Mouse (Mus musculus): ENCODE data around the gene Kdm4a. TPM values are rescaled to one million over a fixed set of nuclear protein-coding genes. Genes with fewer than 3 reads are reported as not detected.

Gene Kdm4a
- polyA plus RNA-seq, 1 experiment = 18.7 TPM

- Histone ChIP-seq H3K27me3 (replicated peaks) (no peaks in the 10 kb centered on the region), H3K9me3 (no peaks in the 10 kb centered on the region; the same call in 1 of the 2 replicates), H3K36me3 (replicated peaks; ENCODE audit: low read length) (peaks cover 16% of the 10 kb centered on the region), H3K4me3 (replicated peaks) (no peak overlapping the region), H3K4me1 (peaks cover 22% of the 10 kb centered on the region)
- TF ChIP-seq GATA1 (IDR thresholded peaks at IDR 0.05; ENCODE audit: borderline replicate concordance, low read length) (no peak), FLI1 (IDR thresholded peaks at IDR 0.05; ENCODE audit: low read length) (no peak)
These were observed 56.7 kb downstream of the Kdm4a start for GRCm38 (mm10) chr4:118123030-118123704.

GRCm38 (mm10) chr4:118122078-118122477, 57.8 kb downstream of the Kdm4a start:
- Histone ChIP-seq H3K27me3 (replicated peaks) (no peaks in the 10 kb centered on the region), H3K4me3 (replicated peaks) (no peak overlapping the region), H3K9me3 (peaks cover 8% of the 10 kb centered on the region), H3K4me1 (peaks cover 14% of the 10 kb centered on the region), H3K36me3 (replicated peaks; ENCODE audit: low read length) (peaks cover 20% of the 10 kb centered on the region)
- TF ChIP-seq FLI1 (IDR thresholded peaks at IDR 0.05; ENCODE audit: low read length) = no peak
- no peak for TF ChIP-seq GATA1 (IDR thresholded peaks at IDR 0.05; ENCODE audit: borderline replicate concordance, low read length)

- Histone ChIP-seq H3K27me3 (replicated peaks) (no peaks in the 10 kb centered on the region), H3K4me3 (replicated peaks) (no peak overlapping the region), H3K36me3 (replicated peaks; ENCODE audit: low read length) (peaks cover 17% of the 10 kb centered on the region), H3K4me1 (peaks cover 10% of the 10 kb centered on the region), H3K9me3 (peaks cover 17% of the 10 kb centered on the region)
- no peak for TF ChIP-seq GATA1 (IDR thresholded peaks at IDR 0.05; ENCODE audit: borderline replicate concordance, low read length)
- no peak for TF ChIP-seq FLI1 (IDR thresholded peaks at IDR 0.05; ENCODE audit: low read length)
These were observed 62.3 kb downstream of the Kdm4a start for GRCm38 (mm10) chr4:118117565-118117964.

- no peak for TF ChIP-seq GATA1 (IDR thresholded peaks at IDR 0.05; ENCODE audit: borderline replicate concordance, low read length)
- no peak for TF ChIP-seq FLI1 (IDR thresholded peaks at IDR 0.05; ENCODE audit: low read length)
- H3K27me3 ChIP-seq (replicated peaks) = no peaks in the 10 kb centered on the region
- peaks cover 18% of the 10 kb centered on the region for H3K36me3 ChIP-seq (replicated peaks; ENCODE audit: low read length)
- peaks cover 29% of the 10 kb centered on the region for H3K9me3 ChIP-seq
- no peak overlapping the region for H3K4me3 ChIP-seq (replicated peaks)
- peaks cover 14% of the 10 kb centered on the region for H3K4me1 ChIP-seq
These were observed 63.7 kb downstream of the Kdm4a start for GRCm38 (mm10) chr4:118116098-118116497.

GRCm38 (mm10) chr4:118115132-118115531, 64.7 kb downstream of the Kdm4a start:
- no peak overlapping the region for H3K4me3 ChIP-seq (replicated peaks)
- peaks cover 36% of the 10 kb centered on the region for H3K9me3 ChIP-seq
- peaks cover 22% of the 10 kb centered on the region for H3K36me3 ChIP-seq (replicated peaks; ENCODE audit: low read length)
- TF ChIP-seq GATA1 (IDR thresholded peaks at IDR 0.05; ENCODE audit: borderline replicate concordance, low read length) (no peak), FLI1 (IDR thresholded peaks at IDR 0.05; ENCODE audit: low read length) (no peak)
- H3K27me3 ChIP-seq (replicated peaks) = no peaks in the 10 kb centered on the region
- peaks cover 14% of the 10 kb centered on the region for H3K4me1 ChIP-seq

- H3K4me1 ChIP-seq = peaks cover 11% of the 10 kb centered on the region
- H3K27me3 ChIP-seq (replicated peaks) = no peaks in the 10 kb centered on the region
- peaks cover 23% of the 10 kb centered on the region for H3K36me3 ChIP-seq (replicated peaks; ENCODE audit: low read length)
- peak overlapping the region; percentile 6 for H3K4me3 ChIP-seq (replicated peaks)
- H3K9me3 ChIP-seq = peaks cover 51% of the 10 kb centered on the region
- no peak for TF ChIP-seq GATA1 (IDR thresholded peaks at IDR 0.05; ENCODE audit: borderline replicate concordance, low read length)
- TF ChIP-seq FLI1 (IDR thresholded peaks at IDR 0.05; ENCODE audit: low read length) = no peak
These were observed 67.2 kb downstream of the Kdm4a start for GRCm38 (mm10) chr4:118112601-118113000.

- no peaks in the 10 kb centered on the region for H3K27me3 ChIP-seq (replicated peaks)
- H3K36me3 ChIP-seq (replicated peaks; ENCODE audit: low read length) = peaks cover 36% of the 10 kb centered on the region
- peaks cover 9% of the 10 kb centered on the region for H3K4me1 ChIP-seq
- TF ChIP-seq GATA1 (IDR thresholded peaks at IDR 0.05; ENCODE audit: borderline replicate concordance, low read length) = no peak
- no peak for TF ChIP-seq FLI1 (IDR thresholded peaks at IDR 0.05; ENCODE audit: low read length)
- peaks cover 45% of the 10 kb centered on the region for H3K9me3 ChIP-seq
- H3K4me3 ChIP-seq (replicated peaks) = no peak overlapping the region
These were observed 70.2 kb downstream of the Kdm4a start for GRCm38 (mm10) chr4:118109649-118110048.

- Histone ChIP-seq H3K4me1 (peaks cover 9% of the 10 kb centered on the region), H3K36me3 (replicated peaks; ENCODE audit: low read length) (peaks cover 36% of the 10 kb centered on the region), H3K4me3 (replicated peaks) (no peak overlapping the region), H3K9me3 (peaks cover 40% of the 10 kb centered on the region), H3K27me3 (replicated peaks) (no peaks in the 10 kb centered on the region)
- no peak for TF ChIP-seq FLI1 (IDR thresholded peaks at IDR 0.05; ENCODE audit: low read length)
- no peak for TF ChIP-seq GATA1 (IDR thresholded peaks at IDR 0.05; ENCODE audit: borderline replicate concordance, low read length)
These were observed 71.1 kb downstream of the Kdm4a start for GRCm38 (mm10) chr4:118108779-118109178.

- H3K27me3 ChIP-seq (replicated peaks) = no peaks in the 10 kb centered on the region
- H3K4me3 ChIP-seq (replicated peaks) = no peak overlapping the region
- H3K9me3 ChIP-seq = peaks cover 19% of the 10 kb centered on the region
- TF ChIP-seq FLI1 (IDR thresholded peaks at IDR 0.05; ENCODE audit: low read length) (no peak), GATA1 (IDR thresholded peaks at IDR 0.05; ENCODE audit: borderline replicate concordance, low read length) (no peak)
- H3K36me3 ChIP-seq (replicated peaks; ENCODE audit: low read length) = peaks cover 29% of the 10 kb centered on the region
- H3K4me1 ChIP-seq = peaks cover 3% of the 10 kb centered on the region; the same call in 1 of the 2 replicates
These were observed 74.4 kb downstream of the Kdm4a start for GRCm38 (mm10) chr4:118105256-118106053.

- Histone ChIP-seq H3K9me3 (peaks cover 8% of the 10 kb centered on the region), H3K4me1 (peaks cover 11% of the 10 kb centered on the region), H3K27me3 (replicated peaks) (no peaks in the 10 kb centered on the region), H3K36me3 (replicated peaks; ENCODE audit: low read length) (peaks cover 32% of the 10 kb centered on the region), H3K4me3 (replicated peaks) (no peak overlapping the region)
- no peak for TF ChIP-seq GATA1 (IDR thresholded peaks at IDR 0.05; ENCODE audit: borderline replicate concordance, low read length)
- no peak for TF ChIP-seq FLI1 (IDR thresholded peaks at IDR 0.05; ENCODE audit: low read length)
These were observed 76.5 kb downstream of the Kdm4a start for GRCm38 (mm10) chr4:118103280-118103830.
